Mouse (Mus musculus) kidney, adult 9 months (tissue): ENCODE measurements around the gene Per2.

Source experiments
- DNase-seq: peaks from one replicate; pipeline ENCODE4 v3.0.0; 2022

The Per2 gene

DNA sequence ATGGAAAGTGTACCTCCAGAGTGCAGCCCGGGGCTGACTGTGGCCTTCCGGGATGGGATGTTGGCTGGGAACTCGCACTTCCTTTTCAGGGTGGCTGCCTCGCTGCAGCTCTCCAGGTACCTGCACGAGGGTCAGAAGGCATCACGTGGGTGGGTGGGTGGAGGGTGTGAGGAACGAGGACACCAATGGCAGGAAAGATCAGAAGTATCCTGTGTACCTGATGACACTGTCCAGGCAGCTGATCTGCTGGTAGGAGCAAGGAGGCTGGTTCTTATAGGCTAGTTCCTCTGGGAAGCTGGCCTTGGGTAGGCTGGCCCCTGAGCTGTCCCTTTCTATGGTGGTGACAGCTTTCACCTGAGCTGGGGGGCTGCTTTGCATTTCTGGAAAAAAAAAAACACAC, 28.4 kb downstream of the Per2 start:
- DNase-seq = no peak

DNA sequence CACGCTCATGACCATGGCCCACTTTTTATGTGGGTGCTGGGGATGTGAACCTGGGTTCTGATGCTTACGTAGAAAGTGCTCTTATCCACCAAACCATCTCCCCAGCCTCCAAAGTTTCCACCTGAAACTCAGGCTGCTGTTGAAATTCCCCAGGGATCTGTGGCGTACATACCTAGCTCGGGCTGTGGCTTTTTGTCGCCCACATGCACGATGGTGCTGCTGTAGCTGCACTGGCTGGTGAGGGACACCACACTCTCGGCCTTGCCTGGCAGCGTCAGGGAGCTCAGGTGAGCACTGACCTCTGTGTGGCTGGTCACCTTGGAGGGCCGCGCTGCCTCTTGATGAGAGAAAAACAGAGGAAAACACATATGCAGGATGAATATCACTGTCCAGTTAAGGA, 29.9 kb downstream of the Per2 start:
- no peak for DNase-seq

DNA sequence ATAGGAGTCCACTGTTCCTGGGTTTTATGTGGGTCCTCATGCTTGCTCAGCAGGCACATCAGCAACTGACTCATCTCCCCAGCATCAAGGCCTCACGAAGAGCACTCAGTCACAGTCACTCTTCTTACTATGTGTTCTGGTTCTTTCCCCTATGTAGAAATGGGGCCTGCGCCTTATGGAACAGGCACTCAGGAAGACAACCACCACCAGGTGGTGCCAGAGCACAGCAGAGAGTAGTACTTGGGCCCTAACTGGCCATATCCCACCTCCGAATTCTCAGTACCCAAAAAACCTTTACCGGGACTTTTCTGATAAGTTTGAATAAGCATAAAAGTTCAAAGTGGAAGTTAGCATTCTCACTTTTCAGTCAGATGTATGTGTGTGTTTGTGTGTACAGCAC, 30.5 kb downstream of the Per2 start:
- DNase-seq = peak; percentile 88

DNA sequence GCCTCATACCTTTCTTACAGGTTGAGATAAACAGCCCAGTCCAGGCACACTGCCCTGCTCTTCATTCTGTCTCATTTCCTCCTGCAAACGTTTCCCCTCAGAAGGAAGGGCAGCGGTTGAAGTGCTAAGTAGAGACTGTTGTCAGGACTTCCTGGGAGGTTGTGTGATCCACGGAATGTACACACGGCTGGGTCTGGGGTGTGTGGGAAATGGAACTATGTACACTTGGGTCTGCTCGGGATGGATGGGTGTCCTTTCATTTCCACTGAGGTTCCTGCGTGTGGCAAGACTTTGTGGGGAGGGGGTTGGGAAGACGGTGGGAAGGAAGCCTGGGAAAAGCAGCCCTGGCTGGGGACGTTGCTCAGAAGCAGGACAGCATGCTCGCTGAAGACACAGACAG, 32.7 kb downstream of the Per2 start:
- no peak for DNase-seq

DNA sequence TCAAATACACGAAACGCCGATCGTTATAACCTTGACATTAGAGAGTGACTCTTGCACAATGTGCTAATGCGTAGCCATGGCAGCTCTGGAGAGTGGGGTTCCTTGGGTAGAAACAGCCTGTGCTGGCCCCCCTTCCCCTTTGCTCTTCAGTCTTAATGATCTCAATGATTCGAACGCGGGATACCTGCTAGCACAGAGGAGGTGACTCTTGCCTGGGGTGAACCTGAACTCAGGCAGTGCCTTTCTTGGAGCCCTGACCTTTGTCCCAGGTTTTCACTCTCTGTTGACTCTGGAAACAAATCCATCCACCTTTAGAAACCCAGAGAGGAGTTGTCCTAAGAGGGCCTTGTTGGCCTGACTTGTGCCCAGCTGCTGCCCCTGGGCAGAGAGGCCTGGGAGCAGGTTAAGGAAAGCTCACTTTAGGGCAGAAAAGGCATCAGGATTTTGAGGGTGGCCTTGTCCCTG, 38.5 kb downstream of the Per2 start:
- DNase-seq = peak; percentile 59

DNA sequence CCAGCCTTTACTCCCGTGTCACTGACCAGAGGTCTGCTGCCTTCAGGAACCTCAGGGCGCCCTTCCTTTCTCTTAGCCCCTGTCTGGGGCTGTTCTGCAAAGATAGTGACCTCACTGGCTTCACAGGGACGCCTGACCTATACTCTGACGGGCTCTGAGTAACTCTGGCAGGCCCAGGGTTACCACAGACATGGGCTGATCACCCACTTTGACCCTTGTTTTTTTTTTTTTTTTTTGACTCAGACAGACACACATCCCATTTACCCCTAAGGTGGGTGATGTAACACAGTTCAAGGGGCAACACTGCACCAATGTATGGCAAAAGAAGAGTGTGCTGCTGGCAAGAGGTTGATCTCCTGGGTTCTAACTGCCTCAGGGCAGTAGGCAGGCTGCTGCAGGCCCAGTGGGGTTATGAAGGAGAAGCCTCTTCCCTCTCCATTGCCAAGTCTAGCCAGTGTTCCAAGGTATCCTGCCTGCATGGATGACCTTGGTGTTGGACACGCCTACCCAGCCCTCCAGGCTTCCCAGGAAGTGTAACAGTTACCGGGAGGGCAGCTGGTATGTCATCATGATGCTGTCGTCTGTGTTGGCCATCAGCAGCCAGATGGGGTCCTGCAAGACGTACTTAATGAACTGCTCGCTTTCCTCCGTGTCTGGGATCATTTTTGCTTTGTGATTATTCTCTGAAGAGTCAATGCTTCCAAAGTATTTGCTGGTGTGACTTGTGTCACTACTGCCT, 39.1 kb downstream of the Per2 start:
- DNase-seq = no peak

DNA sequence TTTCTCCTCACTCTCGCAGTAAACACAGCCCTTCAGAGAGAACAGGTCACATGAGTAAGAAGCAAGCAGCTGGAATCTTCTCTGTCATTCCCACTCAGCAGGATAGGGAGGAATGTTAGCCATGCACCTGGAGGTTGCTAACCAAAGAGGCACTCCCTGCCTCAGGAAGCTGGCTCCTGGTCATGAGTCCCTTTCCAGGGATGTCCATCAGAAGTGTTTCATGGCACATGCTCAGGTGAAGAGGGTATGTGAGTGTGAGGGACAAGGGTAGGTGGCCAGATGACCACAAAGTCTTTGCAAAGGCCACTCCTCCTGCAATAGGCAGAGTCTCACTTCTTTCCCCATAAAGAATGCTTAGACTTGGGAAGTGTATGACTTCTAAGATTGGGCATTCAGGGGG, 41.1 kb downstream of the Per2 start:
- DNase-seq = no peak

DNA sequence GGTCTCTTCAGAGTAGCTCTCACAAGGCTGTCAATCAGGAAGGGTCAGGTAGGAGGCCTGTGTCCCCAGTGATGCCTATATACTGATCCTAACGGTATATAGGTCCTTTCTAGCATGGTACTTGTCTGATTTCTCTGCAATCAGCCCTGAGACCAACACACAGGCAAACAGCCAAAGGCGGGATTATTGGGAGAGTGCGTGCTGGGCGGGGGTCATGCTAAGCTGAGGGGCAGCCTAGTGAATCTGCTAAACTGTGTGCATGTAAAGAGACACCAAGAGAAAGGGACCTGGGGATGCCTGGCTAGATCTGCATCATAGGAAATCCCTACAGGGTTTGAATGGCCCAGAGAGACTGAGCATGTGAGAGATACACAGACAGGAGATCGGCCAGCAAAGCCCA, 43.8 kb downstream of the Per2 start:
- DNase-seq = no peak

DNA sequence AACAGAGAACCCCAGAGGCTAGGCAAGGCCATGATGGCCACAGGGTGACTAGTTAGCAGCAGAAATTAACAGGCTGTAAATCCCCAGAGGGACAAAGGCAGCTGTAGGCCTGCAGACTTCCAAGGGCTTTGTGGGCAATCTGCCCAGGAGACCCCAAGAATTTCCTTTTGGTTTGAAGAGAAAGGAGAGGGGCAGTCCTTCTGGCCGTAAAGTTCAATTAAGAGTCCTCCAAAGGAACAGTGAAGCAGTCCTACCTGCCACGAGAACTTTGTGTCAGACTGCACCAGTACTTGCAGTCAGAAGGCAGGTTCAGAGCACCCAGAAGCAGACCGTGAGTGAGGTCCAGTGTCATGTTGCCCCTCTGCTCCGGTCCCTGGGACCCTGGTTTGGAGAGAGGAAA, 44.2 kb downstream of the Per2 start:
- no peak for DNase-seq

DNA sequence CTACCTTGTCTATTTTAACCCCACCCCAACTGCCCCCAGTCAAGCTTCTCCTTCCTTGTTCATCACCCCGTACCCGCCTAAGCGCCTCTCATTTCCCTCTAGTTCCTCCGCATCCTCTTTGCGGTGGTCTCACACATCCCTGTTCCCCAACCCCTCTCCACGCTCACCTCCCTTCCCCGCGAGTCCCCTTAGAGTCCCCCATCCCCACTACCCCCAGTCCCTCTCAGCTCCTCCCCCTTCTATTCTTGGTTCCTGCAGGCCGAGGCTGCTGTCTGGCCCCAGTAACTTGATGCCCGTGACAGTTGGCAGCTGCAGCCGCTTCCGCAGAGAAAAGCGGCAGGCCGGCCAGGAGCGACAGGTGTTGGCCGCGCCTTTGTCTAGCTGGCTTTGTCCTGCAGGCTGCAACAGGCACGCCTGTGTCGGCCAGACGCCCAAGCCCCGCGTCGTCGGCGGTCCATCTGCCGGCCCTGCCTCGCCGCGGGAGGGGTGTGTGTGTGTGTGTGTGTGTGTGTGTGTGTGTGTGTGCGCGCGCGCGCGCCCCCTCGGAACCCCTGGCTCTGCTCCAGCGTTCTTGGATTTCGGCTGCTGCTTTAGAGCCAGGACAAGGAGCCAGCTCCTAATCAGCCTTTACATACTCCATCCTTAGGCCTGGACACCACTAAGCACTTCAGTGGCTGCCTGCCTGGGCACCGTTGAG, 45.1 kb downstream of the Per2 start, which contains the start of gene Hes6:
TSS of gene Hes6 (minus strand) at position 141 of the 697 bp plus-strand sequence.
- DNase-seq = peak; percentile 69

DNA sequence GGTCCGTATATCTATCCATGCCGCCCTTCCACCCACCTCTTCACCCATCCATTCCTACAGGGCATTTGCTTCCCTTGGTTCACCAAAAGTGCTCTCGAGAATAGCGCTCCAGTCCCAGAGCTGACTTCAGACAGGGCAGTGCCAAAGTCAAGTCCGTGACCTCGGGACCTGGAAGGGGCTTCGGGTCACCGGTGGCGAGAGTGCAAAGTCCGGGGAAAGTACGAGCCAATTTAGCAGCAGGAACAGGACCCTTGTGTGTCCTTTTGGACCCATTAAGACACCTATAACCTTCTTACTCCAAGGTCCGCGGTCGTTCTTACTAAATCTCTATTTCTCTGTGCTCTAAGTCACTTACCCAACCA, 45.6 kb downstream of the Per2 start:
- peak; percentile 94 for DNase-seq

DNA sequence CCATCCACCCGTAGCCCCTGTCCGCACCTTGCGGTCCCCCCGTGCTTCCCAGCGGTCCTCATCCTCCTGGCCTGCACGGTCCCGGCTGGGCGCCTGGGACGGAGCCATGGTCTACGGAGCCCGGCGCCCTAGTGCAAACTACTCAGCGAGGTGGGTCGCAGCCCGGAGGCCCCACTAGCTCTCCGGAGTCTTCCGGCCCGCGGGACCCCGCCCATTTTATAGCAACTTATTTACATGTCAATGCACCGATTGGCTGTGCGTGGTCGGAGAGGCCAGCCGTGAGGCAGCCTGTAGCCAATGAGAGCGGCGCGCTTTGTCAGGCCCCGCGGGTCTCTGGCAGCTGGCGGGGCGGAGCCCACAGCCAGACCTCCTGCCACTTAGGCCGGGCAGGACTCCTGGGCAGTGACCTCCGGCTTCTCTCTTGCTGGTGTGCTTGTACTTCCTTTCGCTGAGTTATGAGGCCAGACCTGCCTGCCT, 46.1 kb downstream of the Per2 start:
- peak; percentile 98 for DNase-seq

DNA sequence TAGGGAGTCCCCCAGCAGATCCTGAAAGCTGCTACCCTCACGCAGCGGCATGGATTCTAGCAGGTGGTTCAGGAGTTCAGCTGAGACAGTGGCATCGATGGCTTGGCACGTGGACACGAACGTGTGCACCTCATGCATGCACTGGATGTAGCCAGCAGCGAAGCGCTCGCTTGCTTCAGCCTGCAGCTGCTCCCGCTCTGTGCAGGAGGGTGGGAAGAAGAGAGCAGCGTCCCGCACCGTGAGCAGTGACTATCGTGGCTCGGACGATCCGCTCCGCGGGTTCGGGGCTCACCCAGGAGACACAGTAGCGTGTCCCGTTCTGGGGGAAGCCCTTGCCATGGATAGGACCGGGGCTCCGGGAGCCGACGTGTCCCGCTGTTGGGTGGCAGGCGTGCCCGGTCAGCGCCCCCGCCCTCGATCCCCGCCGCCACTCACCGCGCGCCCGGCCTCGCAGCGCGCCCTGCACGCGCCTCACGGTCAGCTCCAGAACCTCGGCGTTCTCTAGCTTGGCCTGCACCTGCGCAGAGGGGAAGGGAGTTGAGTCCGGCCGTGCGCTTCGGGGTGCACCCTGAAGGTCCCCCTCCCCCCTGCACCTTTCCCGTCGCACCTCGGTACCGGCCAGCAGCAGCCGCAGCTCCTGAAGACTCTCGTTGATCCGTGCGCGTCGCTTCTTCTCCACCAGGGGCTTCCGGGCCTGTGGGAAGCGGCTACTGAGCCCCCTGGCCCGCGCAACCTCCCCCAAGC, 46.7 kb downstream of the Per2 start:
- DNase-seq = peak; percentile 53

DNA sequence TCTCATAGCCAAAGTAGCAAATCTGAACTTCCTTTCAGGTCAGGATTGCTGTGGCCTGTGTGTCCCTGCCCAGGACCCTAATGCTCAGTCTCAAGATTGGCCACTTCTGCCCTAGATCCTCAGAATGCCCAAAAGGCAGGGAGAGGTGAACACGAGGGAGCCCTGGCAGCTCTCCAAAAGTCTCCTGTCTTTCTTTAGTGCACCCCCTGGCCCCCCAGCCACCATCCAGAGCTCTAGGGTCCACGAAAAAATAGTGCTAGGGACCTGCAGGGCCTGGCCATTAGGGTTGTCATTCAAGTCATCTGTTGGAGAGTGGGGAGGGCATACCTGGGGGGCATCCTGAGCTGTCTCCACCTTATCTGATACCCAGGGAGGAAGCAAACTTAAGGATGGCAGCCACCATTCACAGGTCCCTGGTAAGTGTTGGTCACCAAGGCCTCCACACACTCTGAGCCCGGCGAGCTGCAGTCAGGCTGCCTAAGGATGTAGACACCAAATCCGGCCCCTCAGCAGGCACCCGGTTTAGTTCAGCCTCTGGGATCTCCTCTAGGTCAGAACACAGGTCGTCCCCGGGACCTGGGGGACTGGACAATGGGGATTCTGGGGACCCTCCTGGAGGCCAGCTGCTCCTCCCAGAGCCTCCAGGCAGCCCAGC, 47.4 kb downstream of the Per2 start:
- no peak for DNase-seq

DNA sequence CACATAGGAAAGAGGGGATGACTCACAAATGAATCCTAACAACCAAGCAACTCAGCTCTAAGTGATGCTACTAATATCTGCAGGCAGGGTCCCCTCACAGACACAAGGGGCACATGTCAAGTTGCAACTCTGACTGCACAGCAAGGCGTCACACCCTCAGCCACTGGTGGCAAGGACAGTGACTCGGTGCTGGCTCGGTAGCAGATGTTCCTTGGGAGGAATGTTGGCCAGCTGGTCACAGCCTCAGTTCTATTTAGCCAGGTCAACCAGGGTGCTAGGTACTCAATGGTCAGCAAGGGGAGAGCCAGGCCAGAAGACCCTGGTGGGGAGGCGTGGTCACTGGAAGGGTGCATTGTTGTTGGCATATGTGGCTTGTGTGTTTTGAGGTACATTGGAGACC, 51.3 kb downstream of the Per2 start:
- DNase-seq = no peak

DNA sequence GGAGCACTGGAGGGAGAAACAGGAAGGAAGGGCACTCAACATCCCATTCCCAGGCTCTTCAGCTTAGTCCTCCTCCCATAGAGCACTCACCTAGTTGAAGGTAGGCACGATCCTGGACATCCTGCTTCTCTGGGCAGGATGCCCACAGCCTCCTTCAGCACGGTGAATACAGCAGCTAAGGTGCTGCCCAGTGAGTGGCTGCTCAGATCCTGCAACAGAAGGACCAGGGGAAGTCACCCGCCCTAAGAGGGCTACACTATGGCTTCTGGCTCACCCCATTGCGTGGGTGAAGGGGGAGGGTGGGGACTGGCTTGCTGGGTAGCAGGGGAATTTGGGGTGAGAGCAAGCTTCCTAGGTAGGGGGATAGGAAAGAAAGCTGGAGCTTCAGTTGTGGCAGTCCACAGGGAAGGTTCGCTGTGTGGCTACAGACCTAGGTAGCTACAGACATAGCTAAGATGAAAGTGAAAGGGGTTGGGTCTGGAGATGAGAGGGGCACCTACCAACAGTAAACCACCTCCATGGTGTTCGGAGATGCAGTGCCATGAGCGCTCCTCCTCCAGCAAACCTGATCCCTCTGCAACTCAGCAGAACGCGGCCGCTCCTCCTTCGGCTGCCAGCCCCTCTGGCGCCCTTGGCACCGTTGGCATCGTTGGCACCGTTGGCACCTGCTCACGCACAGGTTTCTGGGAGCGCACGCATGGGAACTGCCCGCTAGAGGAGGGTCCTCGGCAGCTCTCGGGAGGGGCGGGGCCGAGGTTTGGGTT, 53.5 kb downstream of the Per2 start:
- DNase-seq = no peak

DNA sequence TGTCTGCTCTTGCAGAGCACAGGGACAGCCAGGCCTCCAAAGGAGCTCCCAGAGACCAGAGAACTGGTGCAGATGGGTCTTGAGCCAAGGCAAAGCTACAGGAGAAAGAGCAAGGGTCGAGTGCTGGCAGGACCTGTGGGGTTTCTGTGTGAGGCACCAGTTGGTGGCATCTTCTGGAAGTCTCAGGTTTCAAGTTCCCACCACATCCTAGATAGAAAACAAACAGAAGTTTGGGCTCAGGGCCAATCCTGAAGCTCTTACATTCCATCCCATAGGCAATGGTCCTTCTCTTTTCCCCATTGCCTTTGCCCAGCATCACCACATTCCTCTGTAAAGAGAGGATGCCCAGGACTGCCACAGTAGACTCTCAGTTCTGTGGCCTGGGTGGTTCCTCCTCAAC, 54.1 kb downstream of the Per2 start:
- no peak for DNase-seq

DNA sequence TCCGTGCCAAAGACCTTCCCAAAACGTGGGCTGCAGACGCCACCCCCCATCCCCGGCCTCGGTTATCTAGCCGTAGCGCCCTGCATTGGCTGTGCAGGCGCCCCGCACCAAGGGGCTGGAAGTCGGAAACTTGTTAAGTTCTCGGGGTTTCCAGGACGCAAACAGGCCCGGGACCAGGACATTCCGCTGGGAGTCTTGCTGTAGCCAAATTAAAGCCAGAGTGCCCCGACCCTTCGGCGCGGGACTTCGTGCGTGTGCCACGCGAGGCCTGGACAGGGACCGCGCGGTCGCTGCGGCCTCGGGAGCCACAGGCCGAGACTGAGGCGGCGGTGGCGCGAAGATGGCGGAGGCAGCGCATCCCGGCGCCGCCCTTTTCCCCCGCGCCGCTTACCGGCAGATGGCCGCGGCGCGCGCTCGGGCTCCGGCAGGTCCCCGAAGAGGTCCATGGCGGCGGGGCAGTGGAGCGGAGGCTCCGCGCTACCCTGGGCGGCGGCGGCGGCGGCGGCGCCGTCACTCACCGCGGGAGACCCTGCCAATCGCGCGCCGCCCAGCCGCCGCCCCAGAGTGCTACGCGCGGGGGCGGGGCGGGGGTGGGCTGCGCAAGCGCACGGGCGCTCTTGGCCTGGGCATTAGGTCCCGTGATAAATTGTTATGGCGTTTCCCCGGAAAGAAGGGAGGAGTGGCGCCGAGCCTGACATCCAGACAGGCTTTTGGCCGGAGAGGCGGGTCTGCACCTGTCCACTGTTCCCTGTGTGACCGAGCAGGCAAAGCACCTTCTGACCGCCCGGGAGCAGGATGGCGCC, 60.7 kb downstream of the Per2 start, which contains the start of gene Ilkap:
TSS of gene Ilkap (minus strand) at position 556 of the 803 bp plus-strand sequence.
- peak; percentile 87 for DNase-seq

DNA sequence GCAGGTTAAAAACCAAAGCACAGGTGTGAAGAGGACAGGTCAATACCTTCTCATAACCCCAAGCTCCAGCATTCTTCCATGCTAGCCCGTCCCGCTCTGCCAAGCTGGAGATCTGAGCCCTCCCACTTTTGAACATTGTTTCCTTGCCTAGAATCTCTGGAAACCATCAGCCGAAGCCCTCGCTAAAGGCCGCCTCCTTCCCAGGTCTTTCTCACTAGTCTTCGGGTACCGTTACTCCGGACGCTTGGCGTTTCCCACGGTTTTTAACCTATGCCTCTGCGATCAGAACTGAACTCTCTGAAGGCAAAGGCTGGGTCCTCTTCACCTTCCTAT, 61.2 kb downstream of the Per2 start:
- DNase-seq = no peak

DNA sequence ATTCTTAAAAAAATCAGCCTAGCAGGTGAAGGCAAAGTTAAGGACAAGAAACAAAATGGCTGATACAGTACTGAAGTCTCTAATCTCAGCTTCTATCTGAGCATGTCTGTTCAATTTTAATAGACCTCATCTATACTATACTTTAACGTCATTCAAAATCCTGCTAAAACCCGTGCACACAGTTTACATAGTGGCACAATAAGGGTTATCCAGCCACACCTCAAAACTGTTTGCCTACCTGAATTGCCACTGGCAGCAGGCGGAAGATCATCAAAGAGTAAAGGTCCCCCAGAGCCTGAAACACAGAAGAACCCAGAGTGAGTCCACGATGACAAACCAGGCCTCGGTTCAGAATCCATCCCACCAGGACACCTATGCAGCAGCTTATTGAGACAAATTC, 68.8 kb downstream of the Per2 start:
- DNase-seq = no peak

DNA sequence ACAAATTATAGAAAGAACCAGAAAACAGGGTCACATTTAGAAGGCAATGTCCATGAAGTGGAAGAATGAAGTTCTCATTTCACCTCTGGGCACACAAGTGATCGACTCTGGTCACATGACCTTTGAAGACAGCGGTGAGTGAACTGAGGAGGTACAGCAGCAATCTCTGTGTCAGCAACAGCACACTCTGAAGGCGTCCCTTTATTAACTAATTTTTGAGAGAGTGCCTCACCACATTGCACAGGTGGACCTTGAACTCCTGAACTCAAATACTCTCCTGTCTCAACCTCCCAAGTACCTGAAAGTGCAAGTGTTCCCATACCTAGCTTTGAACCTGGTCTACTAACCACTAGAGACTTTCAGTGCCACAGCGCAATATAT, 78.0 kb downstream of the Per2 start:
- peak; percentile 59 for DNase-seq
